Mouse (Mus musculus): ENCODE measurements around the gene Prdm16.

- TF ChIP-seq CTCF (conservative IDR thresholded peaks at IDR 0.05; ENCODE audit: low read length): peak; percentile 99
- TF ChIP-seq NANOG (IDR thresholded peaks at IDR 0.05; ENCODE audit: borderline replicate concordance, low read length): no peak
Observed at GRCm38 (mm10) chr4:154674541-154674940, 37.9 kb upstream of the Prdm16 start.

Data from E14TG2a.4 (cell line).